Mouse (Mus musculus) olfactory bulb, adult 2 months (tissue): Measurements from ENCODE around the gene Aldh8a1.

Source experiments
- CTCF ChIP-seq: fragments of 200-500 bp; IDR thresholded peaks from 2 replicates; pipeline ENCODE4 v1.5.1; 2012; ENCODE audit warnings: low read depth, mild to moderate bottlenecking, low read length, moderate library complexity; ENCODE audit not compliant: insufficient read depth
- POLR2A ChIP-seq: fragments of 200-500 bp; IDR thresholded peaks from 2 replicates; pipeline ENCODE4 v1.6.1; 2012; ENCODE audit warnings: mild to moderate bottlenecking, low read depth, low read length, moderate library complexity; ENCODE audit not compliant: insufficient read depth

GRCm38 (mm10) chr10:21401259-21401658 is 24.2 kb downstream of the Aldh8a1 start:
- no peak for TF ChIP-seq CTCF
- TF ChIP-seq POLR2A: no peak
